Mouse (Mus musculus) C2C12 (cell line): Measurements from ENCODE around the gene Dhrs2. TPM values are rescaled to one million over a fixed set of nuclear protein-coding genes. Genes with fewer than 3 reads are reported as not detected.

Experiments used
- H3K27me3 ChIP-seq: one replicate; pipeline ENCODE4 v1.6.1; 2011; ENCODE audit not compliant: control insufficient read depth, insufficient read depth, insufficient read length
- H3K36me3 ChIP-seq: one replicate; pipeline ENCODE4 v1.6.1; 2011; ENCODE audit not compliant: control insufficient read depth, insufficient read depth
- H3K4me3 ChIP-seq: one replicate; pipeline ENCODE4 v1.5.1; 2011; ENCODE audit warnings: mild to moderate bottlenecking, control low read depth; ENCODE audit not compliant: poor library complexity, insufficient read depth, severe bottlenecking
- H3K79me2 ChIP-seq: one replicate; pipeline ENCODE4 v1.6.1; 2011; ENCODE audit not compliant: control insufficient read depth, insufficient read depth
- H3K79me3 ChIP-seq: one replicate; pipeline ENCODE4 v1.6.1; 2011; ENCODE audit warnings: low read depth, control low read depth
- H3ac ChIP-seq: one replicate; pipeline ENCODE3; 2011; ENCODE audit warnings: low read depth; ENCODE audit not compliant: control insufficient read depth, insufficient read length
- CEBPB ChIP-seq: IDR thresholded peaks from one replicate; pipeline ENCODE4 v1.6.1; 2011; ENCODE audit warnings: low read depth, mild to moderate bottlenecking, control low read depth, moderate library complexity
- CTCF ChIP-seq: IDR thresholded peaks from one replicate; pipeline ENCODE4 v1.5.1; 2011; ENCODE audit not compliant: control insufficient read depth, insufficient read depth, insufficient read length
- FOSL1 ChIP-seq: IDR thresholded peaks from one replicate; pipeline ENCODE4 v1.8.0; 2011; ENCODE audit warnings: mild to moderate bottlenecking, low read length; ENCODE audit not compliant: poor library complexity, insufficient read depth, severe bottlenecking
- MAX ChIP-seq: IDR thresholded peaks from one replicate; pipeline ENCODE4 v1.6.1; 2011; ENCODE audit warnings: mild to moderate bottlenecking, control low read depth
- MYOD1 ChIP-seq: IDR thresholded peaks from one replicate; pipeline ENCODE4 v1.6.1; 2011; ENCODE audit warnings: low read depth; ENCODE audit not compliant: control insufficient read depth, insufficient read length
- MYOG ChIP-seq: IDR thresholded peaks from one replicate; pipeline ENCODE4 v1.6.1; 2011; ENCODE audit not compliant: control insufficient read depth, insufficient read length; ENCODE audit errors: extremely low read depth
- USF1 ChIP-seq: IDR thresholded peaks from one replicate; pipeline ENCODE4 v1.6.1; 2011; ENCODE audit warnings: low read depth, mild to moderate bottlenecking, control low read depth, moderate library complexity
- polyA plus RNA-seq: library from polyadenylated mRNA; unstranded; fragments of >200 nt; fragmentation: generic; extraction: Trizol; gene quantifications from one replicate; pipeline ENCODE4 v1.2.1, GENCODE M21; 2012; ENCODE audit warnings: missing spikeins

Gene Dhrs2
- polyA plus RNA-seq, 1 experiment: not detected

GRCm38 (mm10) chr14:55198187-55198586, 23.6 kb upstream of the Dhrs2 start:
- H3K4me3 ChIP-seq: no peak overlapping the region
- TF ChIP-seq MAX (no peak), CTCF (no peak), MYOG (no peak), CEBPB (no peak), MYOD1 (no peak), USF1 (no peak), FOSL1 (no peak)
- H3K27me3 ChIP-seq: peaks cover 11% of the 10 kb centered on the region
- H3K79me2 ChIP-seq: no peaks in the 10 kb centered on the region
- no peak overlapping the region for H3ac ChIP-seq
- H3K79me3 ChIP-seq: no peaks in the 10 kb centered on the region
- no peaks in the 10 kb centered on the region for H3K36me3 ChIP-seq

DNA sequence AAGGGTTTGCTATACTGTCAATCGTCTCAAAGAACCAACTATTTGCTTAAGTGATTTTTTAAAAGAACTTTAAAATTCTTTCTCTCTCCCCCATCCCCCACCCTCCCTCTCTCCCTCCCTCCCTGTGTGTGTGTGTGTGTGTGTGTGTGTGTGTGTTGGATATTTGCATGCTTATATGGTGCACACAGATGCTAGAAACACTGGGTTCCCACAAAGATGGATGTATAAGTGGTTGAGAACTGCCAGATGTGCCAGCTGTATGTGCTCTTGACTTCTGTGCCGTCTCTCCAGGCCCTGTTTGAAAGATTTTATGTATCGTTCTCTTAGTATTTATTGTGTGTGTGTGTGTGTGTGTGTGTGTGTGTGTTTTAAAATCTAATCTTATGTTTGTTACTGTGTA, 17.3 kb upstream of the Dhrs2 start:
- Histone ChIP-seq H3K79me3 (no peaks in the 10 kb centered on the region), H3ac (no peak overlapping the region), H3K27me3 (no peaks in the 10 kb centered on the region), H3K4me3 (no peak overlapping the region), H3K79me2 (no peaks in the 10 kb centered on the region), H3K36me3 (no peaks in the 10 kb centered on the region)
- no peak for TF ChIP-seq FOSL1
- no peak for TF ChIP-seq MYOD1
- TF ChIP-seq CEBPB: no peak
- no peak for TF ChIP-seq CTCF
- no peak for TF ChIP-seq USF1
- TF ChIP-seq MYOG: no peak
- no peak for TF ChIP-seq MAX

DNA sequence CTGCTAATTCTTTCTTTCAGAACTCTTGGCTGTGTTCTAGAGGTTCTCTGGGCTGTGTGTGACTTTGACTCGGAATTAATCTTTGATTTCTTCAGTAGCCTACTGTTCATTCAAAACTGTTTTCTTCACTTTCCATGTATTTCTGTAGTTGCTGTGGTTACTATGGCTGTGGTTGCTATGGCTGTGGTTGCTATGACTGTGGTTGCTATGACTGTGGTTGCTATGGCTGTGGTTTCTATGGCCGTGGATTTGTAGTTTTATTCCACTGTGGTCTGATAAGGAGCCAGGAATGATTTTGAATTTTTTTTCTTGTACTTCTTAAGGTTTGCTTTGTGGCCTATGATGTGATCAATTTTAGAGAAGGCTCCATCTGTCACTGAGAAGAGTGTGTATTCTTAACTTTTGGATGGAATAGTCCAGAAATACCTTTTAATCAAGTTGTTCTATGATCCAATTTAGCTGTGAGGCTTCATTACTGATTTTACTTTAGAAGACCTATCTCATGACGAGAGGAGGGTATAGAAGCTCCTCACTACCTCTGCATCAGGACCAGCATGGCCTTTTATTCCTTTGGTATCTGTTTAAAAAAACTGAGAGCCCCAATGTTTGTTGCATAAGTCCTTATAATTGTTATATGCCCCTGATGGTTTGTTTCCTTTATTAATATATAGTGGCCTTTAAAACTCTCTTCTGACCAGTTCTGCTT, 16.6 kb upstream of the Dhrs2 start:
- Histone ChIP-seq H3K36me3 (no peaks in the 10 kb centered on the region), H3ac (no peak overlapping the region), H3K79me2 (no peaks in the 10 kb centered on the region), H3K27me3 (no peaks in the 10 kb centered on the region), H3K4me3 (no peak overlapping the region), H3K79me3 (no peaks in the 10 kb centered on the region)
- TF ChIP-seq FOSL1: no peak
- no peak for TF ChIP-seq MAX
- no peak for TF ChIP-seq MYOG

DNA sequence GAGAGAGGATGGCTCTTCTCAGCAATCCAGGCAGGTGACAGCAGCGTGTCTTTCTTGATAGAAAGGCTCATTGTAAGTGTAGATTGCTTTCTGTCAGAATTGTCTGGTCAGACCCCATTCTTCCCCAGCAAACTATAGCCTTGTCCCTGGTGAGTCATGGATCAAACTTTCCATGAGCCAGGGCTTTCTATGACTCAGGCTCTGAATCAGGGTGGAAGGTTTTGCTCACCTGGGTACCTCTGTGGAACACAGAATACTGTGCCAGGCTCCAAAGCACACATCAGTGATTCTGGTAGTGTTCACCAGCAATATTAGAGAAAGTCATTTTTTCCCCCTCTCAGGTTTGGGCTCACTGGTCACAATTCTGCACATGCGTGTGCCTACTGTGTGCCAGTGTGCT, 13.5 kb upstream of the Dhrs2 start:
- Histone ChIP-seq H3K79me2 (no peaks in the 10 kb centered on the region), H3K36me3 (no peaks in the 10 kb centered on the region), H3K79me3 (no peaks in the 10 kb centered on the region), H3K4me3 (no peak overlapping the region), H3K27me3 (no peaks in the 10 kb centered on the region), H3ac (no peak overlapping the region)
- no peak for TF ChIP-seq MAX

DNA sequence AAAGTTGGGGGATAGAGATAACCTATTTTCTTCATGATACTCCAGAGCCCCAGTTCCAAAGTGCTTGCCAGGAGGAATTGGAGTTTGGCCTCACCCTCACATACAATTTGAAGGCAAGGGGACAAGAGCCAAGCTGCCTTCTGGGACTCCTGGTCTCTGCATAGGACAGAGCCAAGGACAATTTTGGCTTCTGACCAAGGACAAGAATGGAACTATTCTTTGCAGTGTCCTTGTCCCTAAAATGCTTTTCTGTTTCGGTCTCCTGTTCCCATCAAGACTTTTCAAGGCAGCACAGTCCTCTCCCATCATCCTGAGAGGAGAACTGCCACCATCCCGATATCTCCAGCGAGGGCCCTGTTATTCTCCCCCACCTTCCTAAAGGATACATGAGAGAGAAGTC, 8.2 kb upstream of the Dhrs2 start:
- H3K4me3 ChIP-seq: no peak overlapping the region
- H3K79me3 ChIP-seq: no peaks in the 10 kb centered on the region
- H3K27me3 ChIP-seq: peaks cover 4% of the 10 kb centered on the region
- no peak for TF ChIP-seq MAX
- TF ChIP-seq MYOG: no peak
- TF ChIP-seq CTCF: no peak
- no peak for TF ChIP-seq CEBPB
- no peak for TF ChIP-seq MYOD1
- no peak for TF ChIP-seq USF1
- no peak for TF ChIP-seq FOSL1
- no peak overlapping the region for H3ac ChIP-seq
- H3K36me3 ChIP-seq: no peaks in the 10 kb centered on the region
- H3K79me2 ChIP-seq: no peaks in the 10 kb centered on the region

DNA sequence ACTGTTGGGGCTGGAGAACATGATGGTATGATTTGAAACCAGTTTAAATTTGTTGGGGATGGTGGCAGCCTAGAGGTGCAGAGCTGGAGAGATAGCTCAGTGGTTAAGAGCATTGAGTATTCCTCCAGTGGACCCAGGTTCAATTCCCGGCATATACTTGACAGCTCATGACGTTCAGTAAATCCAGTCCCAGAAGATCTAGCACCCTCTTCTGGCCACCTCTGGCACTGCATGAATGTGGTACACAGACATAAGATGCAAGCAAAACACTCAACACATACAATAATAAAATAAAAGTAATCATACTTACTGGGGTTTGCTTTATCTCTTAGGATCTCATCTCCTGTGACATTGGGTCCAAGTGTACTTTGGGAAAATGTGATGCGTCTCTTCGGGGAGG, 7.3 kb upstream of the Dhrs2 start:
- Histone ChIP-seq H3K79me3 (no peaks in the 10 kb centered on the region), H3K27me3 (peaks cover 6% of the 10 kb centered on the region), H3K36me3 (no peaks in the 10 kb centered on the region), H3K79me2 (no peaks in the 10 kb centered on the region), H3ac (no peak overlapping the region), H3K4me3 (no peak overlapping the region)
- TF ChIP-seq FOSL1 (no peak), MYOD1 (no peak), CEBPB (no peak), MYOG (no peak), USF1 (no peak), MAX (no peak), CTCF (no peak)
